Mouse (Mus musculus): ENCODE data around the gene Lrrc51.

DNA sequence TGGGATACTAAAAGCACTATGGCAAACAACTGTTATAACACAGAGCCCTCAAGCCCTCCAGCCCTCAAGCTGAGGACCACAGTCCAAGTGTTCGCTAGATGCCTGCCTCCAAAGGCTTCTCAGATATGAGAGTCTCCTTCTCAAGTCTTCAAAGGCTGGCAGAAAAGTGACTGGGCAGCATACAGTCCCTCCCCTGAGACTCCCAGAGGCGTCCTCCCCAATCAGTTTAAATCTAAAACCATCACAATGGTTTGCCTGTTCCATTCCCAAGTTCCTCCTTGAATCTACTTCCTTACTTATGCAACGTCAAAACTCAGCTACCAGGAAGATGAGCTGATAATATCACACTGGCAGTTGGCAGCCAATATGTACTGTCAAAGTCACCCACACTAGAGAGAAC, 70.3 kb downstream of the Lrrc51 start, which contains the start of gene Anapc15:
- no peak for TF ChIP-seq CTCF (IDR thresholded peaks at IDR 0.05; ENCODE audit: extremely low read depth, insufficient read depth, insufficient read length, insufficient replicate concordance)
- TF ChIP-seq POLR2A (IDR thresholded peaks at IDR 0.05; ENCODE audit: low read depth, low read length): no peak
